Mouse (Mus musculus): Measurements from ENCODE around the gene Chchd2. TPM values are rescaled to one million over a fixed set of nuclear protein-coding genes. Genes with fewer than 3 reads are reported as not detected.
"Not testable (repeated sequence)": the region's sequence is repeated elsewhere in the genome, so short reads cannot be mapped to it uniquely, and the experiment has no call there.

Chchd2 gene
- polyA plus RNA-seq, 1 experiment from 2014 or later = 768 TPM

- peak overlapping the region; percentile 98; the same call in 1 of the 2 replicates for H3K27ac ChIP-seq
- 72% methylated on average over 9 of the region's 9 CpGs for WGBS
- no peaks in the 10 kb centered on the region for H3K9me3 ChIP-seq (replicated peaks)
- H3K27me3 ChIP-seq = no peaks in the 10 kb centered on the region
- ATAC-seq (ENCODE audit: low FRiP score) = peak; percentile 37; the same call in 1 of the 2 replicates
- peak overlapping the region; percentile 78 for H3K4me2 ChIP-seq (replicated peaks)
- H3K4me1 ChIP-seq = peaks cover 5% of the 10 kb centered on the region; the same call in 1 of the 2 replicates
- peak overlapping the region; percentile 64 for H3K4me3 ChIP-seq
- peak overlapping the region; percentile 77 for H3K9ac ChIP-seq
- H3K36me3 ChIP-seq = no peaks in the 10 kb centered on the region
Measured at GRCm38 (mm10) chr5:129909147-129909546, 21.9 kb upstream of the Chchd2 start.

GRCm38 (mm10) chr5:129908242-129908965, 21.1 kb upstream of the Chchd2 start, which contains the start of gene Nupr1l:
Gene Nupr1l (plus strand): TSS chr5:129908540.
- H3K4me2 ChIP-seq (replicated peaks) = peak within 1 kb of the TSS; percentile 78
- H3K4me1 ChIP-seq = peaks cover 5% of the 10 kb centered on the region; the same call in 1 of the 2 replicates
- no peaks in the 10 kb centered on the region for H3K27me3 ChIP-seq
- peak within 1 kb of the TSS; percentile 77 for H3K9ac ChIP-seq
- peak; percentile 97 for ATAC-seq (ENCODE audit: low FRiP score)
- no peaks in the 10 kb centered on the region for H3K36me3 ChIP-seq
- H3K9me3 ChIP-seq (replicated peaks) = no peaks in the 10 kb centered on the region
- H3K27ac ChIP-seq = peak within 1 kb of the TSS; percentile 98
- under 1% methylated on average over 63 of the region's 63 CpGs for WGBS
- H3K4me3 ChIP-seq = peak within 1 kb of the TSS; percentile 64

- Histone ChIP-seq H3K36me3 (0 out of 2 replicates have a peak, but pooled peaks cover 2% of the 10 kb centered on the region), H3K27ac (peak overlapping the region; percentile 98), H3K4me2 (replicated peaks) (peak overlapping the region; percentile 78), H3K9ac (peak overlapping the region; percentile 77), H3K27me3 (no peaks in the 10 kb centered on the region), H3K9me3 (replicated peaks) (no peaks in the 10 kb centered on the region), H3K4me3 (peak overlapping the region; percentile 64), H3K4me1 (peaks cover 5% of the 10 kb centered on the region; the same call in 1 of the 2 replicates)
- 29% methylated on average over 4 of the region's 4 CpGs for WGBS
- ATAC-seq (ENCODE audit: low FRiP score) = no peak
Measured at GRCm38 (mm10) chr5:129907775-129908174, 20.5 kb upstream of the Chchd2 start.

- WGBS = 100% methylated on average over 1 of the region's 1 CpGs
- ATAC-seq (ENCODE audit: low FRiP score) = no peak
- no peak within 1 kb of the TSS for H3K4me2 ChIP-seq (replicated peaks)
- no peak within 1 kb of the TSS for H3K9ac ChIP-seq
- peaks cover 14% of the 10 kb centered on the region; the same call in 1 of the 2 replicates for H3K36me3 ChIP-seq
- no peaks in the 10 kb centered on the region for H3K9me3 ChIP-seq (replicated peaks)
- no peak within 1 kb of the TSS for H3K4me3 ChIP-seq
- peaks cover 6% of the 10 kb centered on the region; the same call in 1 of the 2 replicates for H3K4me1 ChIP-seq
- no peak within 1 kb of the TSS for H3K27ac ChIP-seq
- H3K27me3 ChIP-seq = no peaks in the 10 kb centered on the region
Measured at GRCm38 (mm10) chr5:129898449-129898848, 11.2 kb upstream of the Chchd2 start, which contains the start of gene Phkg1. Gene Phkg1 (minus strand): TSS chr5:129898549.

- Histone ChIP-seq H3K9ac (peak within 1 kb of the TSS; percentile 64), H3K36me3 (no peaks in the 10 kb centered on the region), H3K4me2 (replicated peaks) (peak within 1 kb of the TSS; percentile 77), H3K27me3 (no peaks in the 10 kb centered on the region), H3K4me3 (peak within 1 kb of the TSS; percentile 68), H3K9me3 (replicated peaks) (no peaks in the 10 kb centered on the region), H3K27ac (no peak within 1 kb of the TSS), H3K4me1 (peaks cover 6% of the 10 kb centered on the region; the same call in 1 of the 2 replicates)
- peak; percentile 98 for ATAC-seq (ENCODE audit: low FRiP score)
- 3% methylated on average over 44 of the region's 44 CpGs for WGBS
Measured at GRCm38 (mm10) chr5:129895198-129896088, 8.2 kb upstream of the Chchd2 start, which contains the start of gene Zbed5. Gene Zbed5 (plus strand): TSS chr5:129895723.

GRCm38 (mm10) chr5:129890390-129890789, 3.1 kb upstream of the Chchd2 start:
- not testable (repeated sequence) for H3K27ac ChIP-seq; H3K27me3 ChIP-seq; H3K9ac ChIP-seq; H3K4me3 ChIP-seq; H3K9me3 ChIP-seq (replicated peaks); H3K4me2 ChIP-seq (replicated peaks); ATAC-seq (ENCODE audit: low FRiP score); H3K36me3 ChIP-seq
- WGBS = 76% methylated on average over 7 of the region's 7 CpGs
- H3K4me1 ChIP-seq = peaks cover 10% of the 10 kb centered on the region

GRCm38 (mm10) chr5:129886271-129886670, 999 bp downstream of the Chchd2 start:
- Histone ChIP-seq H3K9me3 (replicated peaks) (no peaks in the 10 kb centered on the region), H3K4me1 (peaks cover 16% of the 10 kb centered on the region), H3K27ac (no peak overlapping the region), H3K9ac (peak overlapping the region; percentile 81), H3K4me3 (peak overlapping the region; percentile 80), H3K36me3 (peaks cover 24% of the 10 kb centered on the region), H3K27me3 (no peaks in the 10 kb centered on the region), H3K4me2 (replicated peaks) (peak overlapping the region; percentile 65)
- 41% methylated on average over 10 of the region's 10 CpGs for WGBS
- ATAC-seq (ENCODE audit: low FRiP score) = no peak

GRCm38 (mm10) chr5:129879888-129880287, 7.4 kb downstream of the Chchd2 start:
- Histone ChIP-seq H3K36me3 (peaks cover 40% of the 10 kb centered on the region), H3K9ac (no peak overlapping the region), H3K4me1 (0 out of 2 replicates have a peak, but pooled peaks cover 3% of the 10 kb centered on the region), H3K4me2 (replicated peaks) (no peak overlapping the region), H3K27ac (no peak overlapping the region), H3K4me3 (no peak overlapping the region), H3K27me3 (no peaks in the 10 kb centered on the region), H3K9me3 (replicated peaks) (no peaks in the 10 kb centered on the region)
- WGBS = 76% methylated on average over 3 of the region's 3 CpGs
- ATAC-seq (ENCODE audit: low FRiP score) = no peak

GRCm38 (mm10) chr5:129878946-129879345, 8.3 kb downstream of the Chchd2 start:
- Histone ChIP-seq H3K4me2 (replicated peaks) (no peak overlapping the region), H3K27ac (no peak overlapping the region), H3K9me3 (replicated peaks) (no peaks in the 10 kb centered on the region), H3K27me3 (no peaks in the 10 kb centered on the region), H3K36me3 (peaks cover 32% of the 10 kb centered on the region), H3K4me3 (no peak overlapping the region), H3K4me1 (no peaks in the 10 kb centered on the region), H3K9ac (no peak overlapping the region)
- WGBS = 70% methylated on average over 2 of the region's 2 CpGs
- ATAC-seq (ENCODE audit: low FRiP score) = no peak

GRCm38 (mm10) chr5:129877731-129878455, 9.4 kb downstream of the Chchd2 start:
- 76% methylated on average over 9 of the region's 9 CpGs for WGBS
- no peaks in the 10 kb centered on the region for H3K4me1 ChIP-seq
- H3K27me3 ChIP-seq = no peaks in the 10 kb centered on the region
- H3K36me3 ChIP-seq = peaks cover 26% of the 10 kb centered on the region
- no peak for ATAC-seq (ENCODE audit: low FRiP score)
- no peak overlapping the region for H3K4me3 ChIP-seq
- H3K4me2 ChIP-seq (replicated peaks) = no peak overlapping the region
- no peak overlapping the region for H3K9ac ChIP-seq
- H3K27ac ChIP-seq = no peak overlapping the region
- H3K9me3 ChIP-seq (replicated peaks) = no peaks in the 10 kb centered on the region

- Histone ChIP-seq H3K27me3 (no peaks in the 10 kb centered on the region), H3K9me3 (replicated peaks) (no peaks in the 10 kb centered on the region), H3K4me3 (no peak overlapping the region), H3K4me2 (replicated peaks) (no peak overlapping the region), H3K36me3 (peaks cover 4% of the 10 kb centered on the region; the same call in 1 of the 2 replicates), H3K9ac (no peak overlapping the region), H3K27ac (no peak overlapping the region), H3K4me1 (no peaks in the 10 kb centered on the region)
- no peak for ATAC-seq (ENCODE audit: low FRiP score)
- 77% methylated on average over 11 of the region's 11 CpGs for WGBS
Measured at GRCm38 (mm10) chr5:129875098-129875497, 12.2 kb downstream of the Chchd2 start.

All from hindbrain, embryonic 12.5 days (tissue).